Mouse (Mus musculus) megakaryocyte, embryonic 14.5 days (primary cell): ENCODE data around the gene Mga.

Experiments used
- FLI1 ChIP-seq: IDR thresholded peaks from 2 replicates; pipeline ENCODE4 v1.6.1; 2012; ENCODE audit warnings: low read length, inconsistent platforms, mixed read lengths
- GATA1 ChIP-seq: IDR thresholded peaks from 3 replicates; pipeline ENCODE4 v1.6.1; 2012; ENCODE audit warnings: mixed read lengths, low read length, inconsistent platforms, borderline replicate concordance

DNA sequence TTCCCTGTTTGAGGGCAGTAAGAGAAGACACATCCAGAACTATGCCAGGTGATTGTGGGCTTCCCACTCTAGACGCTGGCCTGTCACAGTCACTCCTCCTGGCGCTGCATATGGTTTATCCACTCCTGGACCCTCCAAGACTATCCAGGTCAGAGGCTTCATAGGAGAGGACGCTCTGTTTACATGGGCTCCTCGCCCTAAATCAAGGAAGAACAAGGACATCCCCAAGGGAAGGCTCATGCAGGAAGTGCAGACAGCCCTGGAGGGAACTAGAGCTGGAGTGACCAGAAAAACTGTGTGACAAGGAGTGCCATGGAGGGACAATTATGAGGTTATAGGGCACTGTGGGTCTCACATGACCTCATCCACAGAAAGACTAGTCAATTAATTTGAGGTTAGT is 100.3 kb downstream of the Mga start:
- no peak for TF ChIP-seq GATA1
- TF ChIP-seq FLI1, result no peak
